Mouse (Mus musculus) liver, embryonic 14.5 days (tissue): Measurements from ENCODE around the gene Dnajc8.

Experiments
- CTCF ChIP-seq: IDR thresholded peaks from 2 replicates; pipeline ENCODE4 v1.5.1; 2016; ENCODE audit warnings: antibody characterized with exemption, low read depth, control low read depth
- EP300 ChIP-seq: IDR thresholded peaks from 2 replicates; pipeline ENCODE4 v1.6.1; 2016; ENCODE audit warnings: antibody characterized with exemption, low read depth

- no peak for TF ChIP-seq CTCF
- TF ChIP-seq EP300, result no peak
These were observed 2.9 kb upstream of the Dnajc8 start for GRCm38 (mm10) chr4:132532496-132532895.
